ENCODE assay signal across 9 mouse cellular contexts in the genomic region with DNA sequence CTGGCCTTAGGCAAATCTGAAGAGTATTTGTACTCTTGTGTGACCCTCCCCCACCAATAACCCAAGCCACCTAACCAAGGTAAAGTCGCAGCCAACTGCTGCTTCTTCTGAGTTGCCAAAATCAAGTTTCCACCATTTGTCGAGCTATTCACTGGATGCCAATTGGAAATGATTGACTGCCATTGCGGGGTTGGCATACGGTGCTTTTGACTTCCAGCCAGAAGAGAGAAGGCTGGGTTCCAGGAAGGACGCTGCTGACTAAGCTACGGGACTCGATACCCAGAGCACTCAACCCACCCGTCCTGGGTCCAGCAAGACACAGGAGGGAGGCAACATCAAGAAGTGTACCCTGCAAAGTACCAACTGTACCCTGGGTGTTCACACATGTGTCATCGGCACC.
DNase-seq lines count a peak whose midpoint lies in the region.
"Had no signal": no experiment of that assay in that cellular context is flagged by ENCODE, and none has a peak within 500 bp of the region (broad histone marks: within the 10 kb centered on the region; RNA-seq: fewer than 3 reads in every experiment).

No protein-coding gene starts in this region.

- DNase-seq in adrenal gland, postnatal 14 days = peak; percentile 21
- no peak for DNase-seq in adrenal gland, adult 18-20 months (ENCODE audit: low spot score in 2 of 2)
- DNase-seq in right cerebral cortex, adult 18-20 months = peak; percentile 70
- DNase-seq in right cerebral cortex, postnatal 14 days = no peak
- DNase-seq in layer of hippocampus, adult 9-10 months (ENCODE audit: low spot score) = peak; percentile 66
- no peak for DNase-seq in kidney, postnatal 25 days
- DNase-seq in urinary bladder, postnatal 4 days (ENCODE audit: low spot score in 2 of 2) = no peak
- DNase-seq in gastrocnemius, postnatal 4 days (ENCODE audit: low spot score in 2 of 2) = no peak
- DNase-seq: thymus, postnatal 4 days had no signal

Comparison
In these comparisons a context has a peak if more than half of its experiments do, and no peak if none do; other contexts are left out.
1. DNase-seq: peak in adrenal gland, postnatal 14 days (single experiment), right cerebral cortex, adult 18-20 months (single experiment) and layer of hippocampus, adult 9-10 months (single experiment); none in adrenal gland, adult 18-20 months (0 of 2), right cerebral cortex, postnatal 14 days (single experiment), kidney, postnatal 25 days (0 of 2), urinary bladder, postnatal 4 days (0 of 2) and gastrocnemius, postnatal 4 days (0 of 2).